Mouse (Mus musculus): Measurements from ENCODE around the gene Chrnb2. TPM values are rescaled to one million over a fixed set of nuclear protein-coding genes. Genes with fewer than 3 reads are reported as not detected.
"Not testable (repeated sequence)": the region's sequence is repeated elsewhere in the genome, so short reads cannot be mapped to it uniquely, and the experiment has no call there.

The Chrnb2 gene
- polyA plus RNA-seq, 1 experiment from 2014 or later, result 0.89 TPM

GRCm38 (mm10) chr3:89800078-89800477, 35.6 kb upstream of the Chrnb2 start:
- WGBS, result 54% methylated on average over 3 of the region's 3 CpGs
- not testable (repeated sequence) for H3K27ac ChIP-seq (replicated peaks); H3K4me3 ChIP-seq (replicated peaks); H3K36me3 ChIP-seq; H3K9ac ChIP-seq; ATAC-seq (ENCODE audit: insufficient number of reproducible peaks, low FRiP score, low TSS enrichment, low read depth); H3K27me3 ChIP-seq; H3K9me3 ChIP-seq (replicated peaks); H3K4me2 ChIP-seq (replicated peaks); H3K4me1 ChIP-seq

GRCm38 (mm10) chr3:89799476-89799875, 35.0 kb upstream of the Chrnb2 start:
- 9% methylated on average over 13 of the region's 13 CpGs for WGBS
- no peaks in the 10 kb centered on the region for H3K36me3 ChIP-seq
- ATAC-seq (ENCODE audit: insufficient number of reproducible peaks, low FRiP score, low TSS enrichment, low read depth), result no peak
- H3K4me1 ChIP-seq, result no peaks in the 10 kb centered on the region
- H3K9ac ChIP-seq, result no peak overlapping the region
- no peaks in the 10 kb centered on the region for H3K27me3 ChIP-seq
- no peaks in the 10 kb centered on the region for H3K9me3 ChIP-seq (replicated peaks)
- no peak overlapping the region; the same call in 1 of the 2 replicates for H3K4me2 ChIP-seq (replicated peaks)
- no peak overlapping the region for H3K27ac ChIP-seq (replicated peaks)
- H3K4me3 ChIP-seq (replicated peaks), result no peak overlapping the region

- Histone ChIP-seq H3K36me3 (no peaks in the 10 kb centered on the region), H3K9ac (no peak overlapping the region), H3K27me3 (no peaks in the 10 kb centered on the region), H3K9me3 (replicated peaks) (no peaks in the 10 kb centered on the region), H3K4me2 (replicated peaks) (no peak overlapping the region), H3K4me1 (no peaks in the 10 kb centered on the region), H3K4me3 (replicated peaks) (no peak overlapping the region), H3K27ac (replicated peaks) (no peak overlapping the region)
- no peak for ATAC-seq (ENCODE audit: insufficient number of reproducible peaks, low FRiP score, low TSS enrichment, low read depth)
- 77% methylated on average over 3 of the region's 3 CpGs for WGBS
Observed at GRCm38 (mm10) chr3:89798518-89798917, 34.1 kb upstream of the Chrnb2 start.

- no peaks in the 10 kb centered on the region for H3K4me1 ChIP-seq
- H3K9me3 ChIP-seq (replicated peaks), result no peaks in the 10 kb centered on the region
- H3K27ac ChIP-seq (replicated peaks), result no peak overlapping the region
- H3K27me3 ChIP-seq, result no peaks in the 10 kb centered on the region
- no peaks in the 10 kb centered on the region for H3K36me3 ChIP-seq
- no peak overlapping the region for H3K9ac ChIP-seq
- no peak overlapping the region for H3K4me2 ChIP-seq (replicated peaks)
- H3K4me3 ChIP-seq (replicated peaks), result no peak overlapping the region
- WGBS, result 50% methylated on average over 4 of the region's 4 CpGs
- ATAC-seq (ENCODE audit: insufficient number of reproducible peaks, low FRiP score, low TSS enrichment, low read depth), result no peak
Observed at GRCm38 (mm10) chr3:89796358-89796757, 31.9 kb upstream of the Chrnb2 start.

GRCm38 (mm10) chr3:89795746-89796145, 31.3 kb upstream of the Chrnb2 start:
- Histone ChIP-seq H3K4me3 (replicated peaks) (no peak overlapping the region), H3K9ac (no peak overlapping the region), H3K27me3 (no peaks in the 10 kb centered on the region), H3K4me1 (no peaks in the 10 kb centered on the region), H3K9me3 (replicated peaks) (no peaks in the 10 kb centered on the region), H3K4me2 (replicated peaks) (no peak overlapping the region), H3K27ac (replicated peaks) (no peak overlapping the region), H3K36me3 (no peaks in the 10 kb centered on the region)
- no peak for ATAC-seq (ENCODE audit: insufficient number of reproducible peaks, low FRiP score, low TSS enrichment, low read depth)
- WGBS, result 50% methylated on average over 5 of the region's 5 CpGs

GRCm38 (mm10) chr3:89794616-89795015, 30.2 kb upstream of the Chrnb2 start:
- no peaks in the 10 kb centered on the region for H3K4me1 ChIP-seq
- H3K36me3 ChIP-seq, result no peaks in the 10 kb centered on the region
- no peak overlapping the region for H3K4me3 ChIP-seq (replicated peaks)
- H3K27ac ChIP-seq (replicated peaks), result no peak overlapping the region
- WGBS, result 59% methylated on average over 2 of the region's 2 CpGs
- H3K9ac ChIP-seq, result no peak overlapping the region
- ATAC-seq (ENCODE audit: insufficient number of reproducible peaks, low FRiP score, low TSS enrichment, low read depth), result no peak
- no peaks in the 10 kb centered on the region for H3K27me3 ChIP-seq
- no peak overlapping the region for H3K4me2 ChIP-seq (replicated peaks)
- H3K9me3 ChIP-seq (replicated peaks), result no peaks in the 10 kb centered on the region

- no peak overlapping the region for H3K4me2 ChIP-seq (replicated peaks)
- H3K4me3 ChIP-seq (replicated peaks), result no peak overlapping the region
- no peak overlapping the region for H3K27ac ChIP-seq (replicated peaks)
- 78% methylated on average over 16 of the region's 16 CpGs for WGBS
- ATAC-seq (ENCODE audit: insufficient number of reproducible peaks, low FRiP score, low TSS enrichment, low read depth), result no peak
- H3K36me3 ChIP-seq, result no peaks in the 10 kb centered on the region; the same call in 1 of the 2 replicates
- no peak overlapping the region for H3K9ac ChIP-seq
- no peaks in the 10 kb centered on the region for H3K27me3 ChIP-seq
- H3K4me1 ChIP-seq, result peaks cover 20% of the 10 kb centered on the region; the same call in 1 of the 2 replicates
- H3K9me3 ChIP-seq (replicated peaks), result no peaks in the 10 kb centered on the region
Observed at GRCm38 (mm10) chr3:89788680-89789352, 24.4 kb upstream of the Chrnb2 start.

- Histone ChIP-seq H3K4me3 (replicated peaks) (no peak overlapping the region), H3K9ac (no peak overlapping the region), H3K27me3 (no peaks in the 10 kb centered on the region), H3K4me1 (peaks cover 20% of the 10 kb centered on the region; the same call in 1 of the 2 replicates), H3K4me2 (replicated peaks) (no peak overlapping the region), H3K36me3 (peaks cover 24% of the 10 kb centered on the region), H3K9me3 (replicated peaks) (no peaks in the 10 kb centered on the region), H3K27ac (replicated peaks) (no peak overlapping the region)
- ATAC-seq (ENCODE audit: insufficient number of reproducible peaks, low FRiP score, low TSS enrichment, low read depth), result no peak
- 72% methylated on average over 6 of the region's 6 CpGs for WGBS
Observed at GRCm38 (mm10) chr3:89786275-89786674, 21.8 kb upstream of the Chrnb2 start.

- Histone ChIP-seq H3K4me1 (peaks cover 20% of the 10 kb centered on the region; the same call in 1 of the 2 replicates), H3K36me3 (peaks cover 35% of the 10 kb centered on the region), H3K27me3 (no peaks in the 10 kb centered on the region), H3K9ac (no peak overlapping the region), H3K27ac (replicated peaks) (peak overlapping the region; percentile 61), H3K4me2 (replicated peaks) (peak overlapping the region; percentile 5; the same call in 1 of the 2 replicates), H3K9me3 (replicated peaks) (no peaks in the 10 kb centered on the region), H3K4me3 (replicated peaks) (no peak overlapping the region)
- 0 out of 2 replicates have a peak, but pooled peaks have one; percentile 44 for ATAC-seq (ENCODE audit: insufficient number of reproducible peaks, low FRiP score, low TSS enrichment, low read depth)
- whole genome bisulfite sequencing, result 19% methylated on average over 11 of the region's 11 CpGs
Observed at GRCm38 (mm10) chr3:89784991-89785753, 20.7 kb upstream of the Chrnb2 start.

- Histone ChIP-seq H3K27ac (replicated peaks) (no peak overlapping the region), H3K9ac (no peak overlapping the region), H3K4me3 (replicated peaks) (no peak overlapping the region), H3K36me3 (peaks cover 69% of the 10 kb centered on the region), H3K4me1 (peaks cover 20% of the 10 kb centered on the region; the same call in 1 of the 2 replicates), H3K4me2 (replicated peaks) (no peak overlapping the region), H3K9me3 (replicated peaks) (no peaks in the 10 kb centered on the region), H3K27me3 (no peaks in the 10 kb centered on the region)
- ATAC-seq (ENCODE audit: insufficient number of reproducible peaks, low FRiP score, low TSS enrichment, low read depth), result no peak
- WGBS, result 77% methylated on average over 5 of the region's 5 CpGs
Observed at GRCm38 (mm10) chr3:89781640-89782039, 17.2 kb upstream of the Chrnb2 start.

GRCm38 (mm10) chr3:89780102-89780501, 15.7 kb upstream of the Chrnb2 start:
- no peaks in the 10 kb centered on the region for H3K27me3 ChIP-seq
- H3K4me2 ChIP-seq (replicated peaks), result no peak overlapping the region
- no peak for ATAC-seq (ENCODE audit: insufficient number of reproducible peaks, low FRiP score, low TSS enrichment, low read depth)
- no peak overlapping the region for H3K4me3 ChIP-seq (replicated peaks)
- 80% methylated on average over 4 of the region's 4 CpGs for WGBS
- peaks cover 24% of the 10 kb centered on the region for H3K4me1 ChIP-seq
- H3K9me3 ChIP-seq (replicated peaks), result no peaks in the 10 kb centered on the region
- no peak overlapping the region for H3K9ac ChIP-seq
- peaks cover 78% of the 10 kb centered on the region for H3K36me3 ChIP-seq
- H3K27ac ChIP-seq (replicated peaks), result no peak overlapping the region

Data from embryonic facial prominence, embryonic 15.5 days (tissue).